8 mouse cellular contexts compared by ENCODE assay signal in genomic region chr12:69131981-69132380, GRCm38 (mm10). TPM values are rescaled to one million over a fixed set of nuclear protein-coding genes. Genes with fewer than 3 reads are reported as not detected.
DNase-seq lines count a peak whose midpoint lies in the region; ATAC-seq and TF ChIP-seq lines count a peak whose summit lies in the region.

No protein-coding gene starts in this region.

- peak; percentile 65 for DNase-seq in hindbrain, embryonic 11.5 days (ENCODE audit: low spot score)
- peak; percentile 72 for DNase-seq in MEL (ENCODE audit: low read depth, low spot score)
- peak; percentile 32 to 74 for DNase-seq in cerebellum, postnatal 25 days
- DNase-seq in liver, embryonic 14.5 days (ENCODE audit: low read depth in 3 of 3, low spot score in 3 of 3), result no peak
- DNase-seq in retina, postnatal 1 day, result peak; percentile 55
- no peak for DNase-seq in ovary, postnatal 14 days (ENCODE audit: low spot score)

- H3K4me3 ChIP-seq in hindbrain, embryonic 11.5 days (ENCODE audit: low read depth, low read length), result no peak overlapping the region
- no peak overlapping the region for H3K4me3 ChIP-seq in hindbrain, embryonic 13.5 days
- H3K4me3 ChIP-seq in MEL (ENCODE audit: control insufficient read depth in 1 of 2, insufficient read depth in 1 of 2, low read depth in 2 of 2, low read length in 2 of 2), result 0 out of 4 replicates have a peak overlapping the region, but pooled peaks of 1 of the 2 experiments have one; percentile 6
- H3K4me3 ChIP-seq in intestine, postnatal 0 days (ENCODE audit: low read depth, low read length), result no peak overlapping the region
- H3K4me3 ChIP-seq in liver, embryonic 14.5 days (ENCODE audit: insufficient read depth in 1 of 2, low read depth in 2 of 2, low read length in 2 of 2), result no peak overlapping the region

- no peaks in the 10 kb centered on the region for H3K79me2 ChIP-seq in MEL (ENCODE audit: control insufficient read depth, insufficient read depth, low read length, poor library complexity)

- H3K27me3 ChIP-seq in hindbrain, embryonic 11.5 days (ENCODE audit: control insufficient read depth, insufficient read depth, low read length), result no peaks in the 10 kb centered on the region
- no peaks in the 10 kb centered on the region for H3K27me3 ChIP-seq in hindbrain, embryonic 13.5 days
- H3K27me3 ChIP-seq in MEL (ENCODE audit: control insufficient read depth in 1 of 2, insufficient read depth in 2 of 2, low read length in 2 of 2), result peaks cover 0 to 6% of the 10 kb centered on the region in 2 experiments; a peak in 2 of 4 replicates
- no peaks in the 10 kb centered on the region for H3K27me3 ChIP-seq in intestine, postnatal 0 days (replicated peaks; ENCODE audit: control insufficient read depth, insufficient read depth, low read length)
- H3K27me3 ChIP-seq in liver, embryonic 14.5 days (ENCODE audit: control insufficient read depth, insufficient read depth, low read length), result no peaks in the 10 kb centered on the region

- no peaks in the 10 kb centered on the region for H3K4me1 ChIP-seq in hindbrain, embryonic 11.5 days (replicated peaks; ENCODE audit: control insufficient read depth, insufficient read depth, low read length)
- peaks cover 5% of the 10 kb centered on the region; the same call in 1 of the 2 replicates for H3K4me1 ChIP-seq in hindbrain, embryonic 13.5 days (replicated peaks)
- peaks cover 3 to 20% of the 10 kb centered on the region in 2 experiments for H3K4me1 ChIP-seq in MEL (ENCODE audit: control insufficient read depth in 1 of 2, insufficient read depth in 2 of 2, low read length in 2 of 2)
- H3K4me1 ChIP-seq in intestine, postnatal 0 days (replicated peaks; ENCODE audit: control insufficient read depth, insufficient read depth, low read length), result no peaks in the 10 kb centered on the region
- peaks cover 0 to 4% of the 10 kb centered on the region in 2 experiments; a peak in 2 of 4 replicates for H3K4me1 ChIP-seq in liver, embryonic 14.5 days (replicated peaks; ENCODE audit: control insufficient read depth in 2 of 2, insufficient read depth in 2 of 2, low read length in 1 of 2)

- TF ChIP-seq POLR2A in MEL (IDR thresholded peaks at IDR 0.05; ENCODE audit: control insufficient read depth in 1 of 2, insufficient read depth in 1 of 2, low read depth in 1 of 2, low read length in 2 of 2, poor library complexity in 1 of 2), result no peak

- TF ChIP-seq RAD21 in MEL (IDR thresholded peaks at IDR 0.05; ENCODE audit: low read depth, low read length), result peak; percentile 63

- peak; percentile 80 to 89 (median 83) for TF ChIP-seq CTCF in MEL (IDR thresholded peaks at IDR 0.05 in 2 of 3, conservative IDR thresholded peaks at IDR 0.05 in 1 of 3; ENCODE audit: control insufficient read depth in 1 of 3, insufficient read depth in 1 of 3, low read depth in 2 of 3, low read length in 3 of 3, poor library complexity in 1 of 3, severe bottlenecking in 1 of 3)
- TF ChIP-seq CTCF in intestine, postnatal 0 days (IDR thresholded peaks at IDR 0.05; ENCODE audit: low read depth), result peak; percentile 77
- TF ChIP-seq CTCF in liver, embryonic 14.5 days (IDR thresholded peaks at IDR 0.05; ENCODE audit: low read depth), result peak; percentile 74

- no peak for TF ChIP-seq EP300 in MEL (IDR thresholded peaks at IDR 0.05; ENCODE audit: low read depth in 1 of 2, low read length in 2 of 2)
- TF ChIP-seq EP300 in liver, embryonic 14.5 days (IDR thresholded peaks at IDR 0.05; ENCODE audit: low read depth), result no peak

- no peaks in the 10 kb centered on the region for H3K36me3 ChIP-seq in hindbrain, embryonic 11.5 days (ENCODE audit: control insufficient read depth, insufficient read depth, low read length)
- no peaks in the 10 kb centered on the region for H3K36me3 ChIP-seq in hindbrain, embryonic 13.5 days
- H3K36me3 ChIP-seq in MEL (ENCODE audit: control insufficient read depth in 1 of 2, insufficient read depth in 2 of 2, low read length in 2 of 2), result peaks cover 0 to 16% of the 10 kb centered on the region in 2 experiments; a peak in 2 of 4 replicates
- H3K36me3 ChIP-seq in intestine, postnatal 0 days (ENCODE audit: control insufficient read depth, insufficient read depth), result no peaks in the 10 kb centered on the region
- H3K36me3 ChIP-seq in liver, embryonic 14.5 days (replicated peaks; ENCODE audit: control insufficient read depth, insufficient read depth, low read depth), result no peaks in the 10 kb centered on the region

- H3K9me3 ChIP-seq in hindbrain, embryonic 11.5 days (ENCODE audit: control insufficient read depth, low read length), result no peaks in the 10 kb centered on the region
- H3K9me3 ChIP-seq in hindbrain, embryonic 13.5 days, result no peaks in the 10 kb centered on the region
- H3K9me3 ChIP-seq in MEL (replicated peaks; ENCODE audit: insufficient read depth, low read length), result no peaks in the 10 kb centered on the region
- no peaks in the 10 kb centered on the region for H3K9me3 ChIP-seq in intestine, postnatal 0 days (ENCODE audit: control insufficient read depth)
- no peaks in the 10 kb centered on the region for H3K9me3 ChIP-seq in liver, embryonic 14.5 days (ENCODE audit: control insufficient read depth, low read length)

- ATAC-seq in hindbrain, embryonic 11.5 days (ENCODE audit: low FRiP score), result no peak
- ATAC-seq in hindbrain, embryonic 13.5 days (ENCODE audit: low FRiP score), result no peak
- no peak for ATAC-seq in intestine, postnatal 0 days
- no peak for ATAC-seq in liver, embryonic 14.5 days (ENCODE audit: insufficient read depth)

- WGBS in hindbrain, embryonic 11.5 days, result 8% methylated on average over 10 of the region's 10 CpGs
- 10% methylated on average over 10 of the region's 10 CpGs for WGBS in hindbrain, embryonic 13.5 days
- 10% methylated on average over 10 of the region's 10 CpGs for WGBS in intestine, postnatal 0 days
- WGBS in liver, embryonic 14.5 days (ENCODE audit: insufficient replicate concordance), result 10% methylated on average over 10 of the region's 10 CpGs

- no peak overlapping the region for H3K27ac ChIP-seq in hindbrain, embryonic 11.5 days (ENCODE audit: low read depth, low read length)
- H3K27ac ChIP-seq in hindbrain, embryonic 13.5 days, result no peak overlapping the region
- no peak overlapping the region for H3K27ac ChIP-seq in MEL (ENCODE audit: control insufficient read depth, low read depth, low read length)
- no peak overlapping the region for H3K27ac ChIP-seq in intestine, postnatal 0 days (ENCODE audit: low read depth, low read length)
- no peak overlapping the region for H3K27ac ChIP-seq in liver, embryonic 14.5 days

- no peak overlapping the region for H3K4me2 ChIP-seq in hindbrain, embryonic 11.5 days (replicated peaks; ENCODE audit: low read depth, low read length)
- H3K4me2 ChIP-seq in hindbrain, embryonic 13.5 days, result no peak overlapping the region
- H3K4me2 ChIP-seq in intestine, postnatal 0 days (replicated peaks; ENCODE audit: low read depth), result no peak overlapping the region
- no peak overlapping the region for H3K4me2 ChIP-seq in liver, embryonic 14.5 days (ENCODE audit: low read depth)

- H3K9ac ChIP-seq in hindbrain, embryonic 11.5 days (ENCODE audit: low read depth, low read length), result no peak overlapping the region
- no peak overlapping the region for H3K9ac ChIP-seq in hindbrain, embryonic 13.5 days
- H3K9ac ChIP-seq in MEL (ENCODE audit: control insufficient read depth, low read depth, low read length, poor library complexity, severe bottlenecking), result no peak overlapping the region
- H3K9ac ChIP-seq in intestine, postnatal 0 days (ENCODE audit: low read depth, low read length), result no peak overlapping the region
- no peak overlapping the region for H3K9ac ChIP-seq in liver, embryonic 14.5 days (replicated peaks)

RNA-seq across cellular contexts. Expression of gene Rps29, which starts 27.0 kb away (rescaled TPM):
- polyA plus RNA-seq in hindbrain, embryonic 11.5 days (2014; fragmentation: Nextera tagmentation; extraction: Ambion mirVana), result 1,259 and 1,264 TPM in 2 replicates
- 1,307 and 1,397 TPM in 2 replicates for polyA plus RNA-seq in hindbrain, embryonic 13.5 days (2015; fragmentation: Nextera tagmentation; extraction: Ambion mirVana)
- 4,641 and 5,133 TPM in 2 replicates for total RNA-seq in MEL (2012; rRNA removed)
- polyA plus RNA-seq in MEL (2012; ENCODE audit: insufficient read depth in 1 of 2, insufficient read length in 2 of 2, low read depth in 1 of 2, low replicate concordance in 2 of 2, missing spikeins in 1 of 2), result 1,000 to 10,000 TPM in 1 of 2 experiments, 100 to 1,000 TPM in 1; 450 to 1,410 TPM
- 1,572 and 1,602 TPM in 2 replicates for polyA plus RNA-seq in intestine, postnatal 0 days (2015; fragmentation: Nextera tagmentation; extraction: Ambion mirVana)
- polyA plus RNA-seq in liver, embryonic 14.5 days (2012; rRNA removed), result 977 and 1,778 TPM in 2 replicates
- 1,444 and 1,541 TPM in 2 replicates for polyA plus RNA-seq in liver, embryonic 14.5 days (2014; fragmentation: Nextera tagmentation; extraction: Ambion mirVana)

RNA-seq across cellular contexts. Expression of gene Lrr1, which starts 36.6 kb away (rescaled TPM):
- polyA plus RNA-seq in hindbrain, embryonic 11.5 days (2014; fragmentation: Nextera tagmentation; extraction: Ambion mirVana), result 23.6 and 27.2 TPM in 2 replicates
- polyA plus RNA-seq in hindbrain, embryonic 13.5 days (2015; fragmentation: Nextera tagmentation; extraction: Ambion mirVana), result 4.6 and 5.5 TPM in 2 replicates
- 10.2 and 14.1 TPM in 2 replicates for total RNA-seq in MEL (2012; rRNA removed)
- polyA plus RNA-seq in MEL (2012; ENCODE audit: insufficient read depth in 1 of 2, insufficient read length in 2 of 2, low read depth in 1 of 2, low replicate concordance in 2 of 2, missing spikeins in 1 of 2), result 10 to 100 TPM in 1 of 2 experiments, not detected in 1; 23.1 TPM
- 3.5 and 5.5 TPM in 2 replicates for polyA plus RNA-seq in intestine, postnatal 0 days (2015; fragmentation: Nextera tagmentation; extraction: Ambion mirVana)
- polyA plus RNA-seq in liver, embryonic 14.5 days (2012; rRNA removed), result 8.9 and 11.1 TPM in 2 replicates
- 21.3 and 22.9 TPM in 2 replicates for polyA plus RNA-seq in liver, embryonic 14.5 days (2014; fragmentation: Nextera tagmentation; extraction: Ambion mirVana)

RNA-seq across cellular contexts. Expression of gene Rpl36al, which starts 51.9 kb away (rescaled TPM):
- polyA plus RNA-seq in hindbrain, embryonic 11.5 days (2014; fragmentation: Nextera tagmentation; extraction: Ambion mirVana), result 461 and 473 TPM in 2 replicates
- polyA plus RNA-seq in hindbrain, embryonic 13.5 days (2015; fragmentation: Nextera tagmentation; extraction: Ambion mirVana), result 410 and 412 TPM in 2 replicates
- total RNA-seq in MEL (2012; rRNA removed), result 1,318 and 1,322 TPM in 2 replicates
- 100 to 1,000 TPM in 1 of 2 experiments, not detected in 1; 696 TPM for polyA plus RNA-seq in MEL (2012; ENCODE audit: insufficient read depth in 1 of 2, insufficient read length in 2 of 2, low read depth in 1 of 2, low replicate concordance in 2 of 2, missing spikeins in 1 of 2)
- polyA plus RNA-seq in intestine, postnatal 0 days (2015; fragmentation: Nextera tagmentation; extraction: Ambion mirVana), result 628 and 634 TPM in 2 replicates
- polyA plus RNA-seq in liver, embryonic 14.5 days (2012; rRNA removed), result 286 and 515 TPM in 2 replicates
- 614 and 643 TPM in 2 replicates for polyA plus RNA-seq in liver, embryonic 14.5 days (2014; fragmentation: Nextera tagmentation; extraction: Ambion mirVana)

RNA-seq across cellular contexts. Expression of gene Mgat2, which starts 52.0 kb away (rescaled TPM):
- polyA plus RNA-seq in hindbrain, embryonic 11.5 days (2014; fragmentation: Nextera tagmentation; extraction: Ambion mirVana), result 35.9 and 37.7 TPM in 2 replicates
- 32.8 and 34.1 TPM in 2 replicates for polyA plus RNA-seq in hindbrain, embryonic 13.5 days (2015; fragmentation: Nextera tagmentation; extraction: Ambion mirVana)
- 43.3 and 65.3 TPM in 2 replicates for total RNA-seq in MEL (2012; rRNA removed)
- 10 to 100 TPM in 1 of 2 experiments, not detected in 1; 40.9 TPM for polyA plus RNA-seq in MEL (2012; ENCODE audit: insufficient read depth in 1 of 2, insufficient read length in 2 of 2, low read depth in 1 of 2, low replicate concordance in 2 of 2, missing spikeins in 1 of 2)
- 41.5 and 46.9 TPM in 2 replicates for polyA plus RNA-seq in intestine, postnatal 0 days (2015; fragmentation: Nextera tagmentation; extraction: Ambion mirVana)
- 9.2 and 11.0 TPM in 2 replicates for polyA plus RNA-seq in liver, embryonic 14.5 days (2012; rRNA removed)
- polyA plus RNA-seq in liver, embryonic 14.5 days (2014; fragmentation: Nextera tagmentation; extraction: Ambion mirVana), result 23.3 and 24.1 TPM in 2 replicates

Comparison
In these comparisons a context has a peak if more than half of its experiments do, and no peak if none do; other contexts are left out.
1. DNase-seq: peak in hindbrain, embryonic 11.5 days (single experiment), MEL (single experiment), cerebellum, postnatal 25 days (2 of 2) and retina, postnatal 1 day (single experiment); none in liver, embryonic 14.5 days (0 of 3) and ovary, postnatal 14 days (single experiment).
2. Peak in every context shown above with its lines, with median percentiles within 50 percentile points of each other: CTCF ChIP-seq.